Mouse (Mus musculus) lung, postnatal 0 days (tissue): ENCODE results near the gene Trio.

ENCODE experiments used
- CTCF ChIP-seq: IDR thresholded peaks from 2 replicates; pipeline ENCODE4 v1.5.1; 2016; ENCODE audit warnings: antibody characterized with exemption, mild to moderate bottlenecking
- EP300 ChIP-seq: IDR thresholded peaks from 2 replicates; pipeline ENCODE4 v1.6.1; 2016; ENCODE audit warnings: antibody characterized with exemption, mild to moderate bottlenecking, control low read depth

DNA sequence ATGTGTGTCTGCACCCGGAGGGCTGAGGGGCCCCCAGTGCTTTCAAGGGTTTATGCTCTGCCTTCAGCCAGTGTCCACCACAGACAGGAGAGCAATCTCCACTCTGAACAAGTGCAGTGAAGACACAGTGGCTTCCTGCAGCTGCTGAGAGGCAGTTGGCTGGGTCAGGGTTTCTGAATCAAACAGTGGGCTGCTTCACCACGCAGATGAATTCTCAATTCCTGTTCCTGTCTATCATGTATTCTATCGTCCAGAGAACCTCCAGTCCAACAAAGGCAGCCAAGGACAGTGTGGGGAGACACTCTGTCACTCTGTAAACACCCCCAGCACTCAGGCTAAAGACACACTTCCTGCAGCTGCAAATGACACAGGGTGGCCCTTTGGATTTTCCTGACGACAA, 48.7 kb downstream of the Trio start:
- TF ChIP-seq CTCF (no peak), EP300 (no peak)
